Mouse (Mus musculus) liver, postnatal 0 days (tissue): ENCODE measurements at regions not wholly inside any gene's neighbourhood (a gene's known extent, or its start where the extent isn't known, plus 50 kb on each side); places are given as distances from the start of the nearest gene placed in this dataset.

Experiments used
- CTCF ChIP-seq: sonication (generic); IDR thresholded peaks from 2 replicates; pipeline ENCODE4 v1.5.1; 2016; ENCODE audit warnings: antibody characterized with exemption, low read depth
- EP300 ChIP-seq: IDR thresholded peaks from 2 replicates; pipeline ENCODE4 v1.6.1; 2016; ENCODE audit warnings: antibody characterized with exemption, low read depth, mild to moderate bottlenecking

GRCm38 (mm10) chr6:7476907-7477306, 77.8 kb upstream of the Tac1 start:
- TF ChIP-seq CTCF (no peak), EP300 (no peak)
